Mouse (Mus musculus): ENCODE results near the gene Nkx6-2. TPM values are rescaled to one million over a fixed set of nuclear protein-coding genes. Genes with fewer than 3 reads are reported as not detected.

Nkx6-2 gene
- total and polyA plus RNA-seq, 3 experiments, result 0.12 TPM; not detected in 2

GRCm38 (mm10) chr7:139566533-139566932 lies 16.1 kb downstream of the Nkx6-2 start:
- no peaks in the 10 kb centered on the region for H3K79me2 ChIP-seq (ENCODE audit: control insufficient read depth, insufficient read depth, low read length, poor library complexity)
- H3K27ac ChIP-seq (ENCODE audit: control insufficient read depth, low read depth, low read length), result no peak overlapping the region
- H3K9ac ChIP-seq (ENCODE audit: control insufficient read depth, low read depth, low read length, poor library complexity, severe bottlenecking), result no peak overlapping the region
- no peak for DNase-seq (ENCODE audit: low read depth, low spot score)
- no peaks in the 10 kb centered on the region for H3K36me3 ChIP-seq (ENCODE audit: control insufficient read depth in 1 of 2, insufficient read depth in 2 of 2, low read length in 2 of 2)
- no peak for TF ChIP-seq MAX (IDR thresholded peaks at IDR 0.05; ENCODE audit: low read length)
- no peak for TF ChIP-seq GABPA (IDR thresholded peaks at IDR 0.05; ENCODE audit: low read depth, low read length)
- no peak for TF ChIP-seq TAL1 (IDR thresholded peaks at IDR 0.05; ENCODE audit: low read length)
- no peak for TF ChIP-seq MXI1 (IDR thresholded peaks at IDR 0.05; ENCODE audit: low read depth, low read length)
- TF ChIP-seq HCFC1 (IDR thresholded peaks at IDR 0.05; ENCODE audit: low read depth, low read length), result no peak
- no peak for TF ChIP-seq CTCF (IDR thresholded peaks at IDR 0.05 in 2 of 3, conservative IDR thresholded peaks at IDR 0.05 in 1 of 3; ENCODE audit: control insufficient read depth in 1 of 3, insufficient read depth in 1 of 3, low read depth in 2 of 3, low read length in 3 of 3, poor library complexity in 1 of 3, severe bottlenecking in 1 of 3)
- no peak for TF ChIP-seq E2F4 (IDR thresholded peaks at IDR 0.05; ENCODE audit: borderline replicate concordance, low read depth, low read length)
- no peak for TF ChIP-seq TCF12 (IDR thresholded peaks at IDR 0.05; ENCODE audit: low read depth, low read length)
- no peak for TF ChIP-seq NELFE (IDR thresholded peaks at IDR 0.05; ENCODE audit: low read depth, low read length)
- no peak for TF ChIP-seq EP300 (IDR thresholded peaks at IDR 0.05; ENCODE audit: low read depth in 1 of 2, low read length in 2 of 2)
- TF ChIP-seq RAD21 (IDR thresholded peaks at IDR 0.05; ENCODE audit: low read depth, low read length), result no peak
- no peak for TF ChIP-seq ZC3H11A (IDR thresholded peaks at IDR 0.05; ENCODE audit: low read depth, low read length)
- TF ChIP-seq GATA1 (IDR thresholded peaks at IDR 0.05; ENCODE audit: low read depth, low read length), result no peak
- no peak for TF ChIP-seq SIN3A (IDR thresholded peaks at IDR 0.05; ENCODE audit: low read length)
- TF ChIP-seq UBTF (IDR thresholded peaks at IDR 0.05; ENCODE audit: borderline replicate concordance, insufficient read depth, low read depth, low read length), result no peak
- no peak overlapping the region for H3K4me3 ChIP-seq (ENCODE audit: control insufficient read depth in 1 of 2, insufficient read depth in 1 of 2, low read depth in 2 of 2, low read length in 2 of 2)
- no peaks in the 10 kb centered on the region for H3K27me3 ChIP-seq (ENCODE audit: control insufficient read depth in 1 of 2, insufficient read depth in 2 of 2, low read length in 2 of 2)
- H3K4me1 ChIP-seq (ENCODE audit: control insufficient read depth in 1 of 2, insufficient read depth in 2 of 2, low read length in 2 of 2), result no peaks in the 10 kb centered on the region
- no peaks in the 10 kb centered on the region for H3K9me3 ChIP-seq (replicated peaks; ENCODE audit: insufficient read depth, low read length)

GRCm38 (mm10) chr7:139565998-139566397 lies 16.6 kb downstream of the Nkx6-2 start:
- H3K4me1 ChIP-seq (ENCODE audit: control insufficient read depth in 1 of 2, insufficient read depth in 2 of 2, low read length in 2 of 2), result no peaks in the 10 kb centered on the region
- no peaks in the 10 kb centered on the region for H3K79me2 ChIP-seq (ENCODE audit: control insufficient read depth, insufficient read depth, low read length, poor library complexity)
- no peak overlapping the region for H3K27ac ChIP-seq (ENCODE audit: control insufficient read depth, low read depth, low read length)
- TF ChIP-seq MYB (IDR thresholded peaks at IDR 0.05; ENCODE audit: low read depth, low read length) (no peak), RAD21 (IDR thresholded peaks at IDR 0.05; ENCODE audit: low read depth, low read length) (no peak), MAZ (IDR thresholded peaks at IDR 0.05; ENCODE audit: low read depth, low read length) (no peak), BHLHE40 (IDR thresholded peaks at IDR 0.05; ENCODE audit: borderline replicate concordance, low read depth, low read length) (no peak), USF1 (IDR thresholded peaks at IDR 0.05; ENCODE audit: low read depth, low read length) (no peak), ZKSCAN1 (IDR thresholded peaks at IDR 0.05; ENCODE audit: low read depth, low read length) (no peak), POLR2A (IDR thresholded peaks at IDR 0.05; ENCODE audit: control insufficient read depth in 1 of 2, insufficient read depth in 1 of 2, low read depth in 1 of 2, low read length in 2 of 2, poor library complexity in 1 of 2) (no peak), MAFK (IDR thresholded peaks at IDR 0.05; ENCODE audit: borderline replicate concordance, low read depth, low read length) (no peak), EP300 (IDR thresholded peaks at IDR 0.05; ENCODE audit: low read depth in 1 of 2, low read length in 2 of 2) (no peak)
- DNase-seq (ENCODE audit: low read depth, low spot score), result peak; percentile 33
- H3K4me3 ChIP-seq (ENCODE audit: control insufficient read depth in 1 of 2, insufficient read depth in 1 of 2, low read depth in 2 of 2, low read length in 2 of 2), result no peak overlapping the region
- no peak overlapping the region for H3K9ac ChIP-seq (ENCODE audit: control insufficient read depth, low read depth, low read length, poor library complexity, severe bottlenecking)
- no peaks in the 10 kb centered on the region for H3K27me3 ChIP-seq (ENCODE audit: control insufficient read depth in 1 of 2, insufficient read depth in 2 of 2, low read length in 2 of 2)
- H3K9me3 ChIP-seq (replicated peaks; ENCODE audit: insufficient read depth, low read length), result no peaks in the 10 kb centered on the region
- no peaks in the 10 kb centered on the region for H3K36me3 ChIP-seq (ENCODE audit: control insufficient read depth in 1 of 2, insufficient read depth in 2 of 2, low read length in 2 of 2)

All from MEL (cell line).